Mouse (Mus musculus) limb, embryonic 14.5 days (tissue): ENCODE data around the gene Bdnf. TPM values are rescaled to one million over a fixed set of nuclear protein-coding genes. Genes with fewer than 3 reads are reported as not detected.

Source experiments
- ATAC-seq: fragments of 200-750 bp; cut with Nextera tagmentation; 2 replicates; pipeline ENCODE4 v1.8.0; 2017; ENCODE audit warnings: low read depth, moderate number of reproducible peaks, moderate TSS enrichment; ENCODE audit not compliant: low FRiP score
- DNase-seq: peaks from one replicate; pipeline ENCODE4 v3.0.0-alpha.2; 2015; ENCODE audit warnings: low spot score
- H3K27ac ChIP-seq: fragments of 300-500 bp; sonication (generic); replicated peaks from 2 replicates; pipeline ENCODE4 v1.5.1; 2014; ENCODE audit warnings: low read depth, mild to moderate bottlenecking, low read length, moderate library complexity, mixed read lengths
- H3K27me3 ChIP-seq: fragments of 300-500 bp; sonication (generic); 2 replicates; pipeline ENCODE4 v1.6.1; 2014; ENCODE audit warnings: low read length, mixed read lengths; ENCODE audit not compliant: control insufficient read depth, insufficient read depth
- H3K36me3 ChIP-seq: fragments of 300-500 bp; sonication (generic); 2 replicates; pipeline ENCODE4 v1.6.1; 2014; ENCODE audit warnings: mild to moderate bottlenecking, low read length, moderate library complexity, mixed read lengths; ENCODE audit not compliant: control insufficient read depth, insufficient read depth
- H3K4me1 ChIP-seq: fragments of 300-500 bp; sonication (generic); 2 replicates; pipeline ENCODE4 v1.6.1; 2014; ENCODE audit warnings: antibody characterized with exemption, low read length, mixed read lengths; ENCODE audit not compliant: control insufficient read depth, insufficient read depth
- H3K4me2 ChIP-seq: fragments of 300-500 bp; sonication (generic); replicated peaks from 2 replicates; pipeline ENCODE4 v1.6.1; 2014; ENCODE audit warnings: low read depth, mild to moderate bottlenecking, low read length, moderate library complexity; ENCODE audit not compliant: severe bottlenecking
- H3K4me3 ChIP-seq: fragments of 300-500 bp; sonication (generic); replicated peaks from 2 replicates; pipeline ENCODE4 v1.5.1; 2014; ENCODE audit warnings: low read length
- H3K9ac ChIP-seq: fragments of 300-500 bp; sonication (generic); 2 replicates; pipeline ENCODE4 v1.6.1; 2014; ENCODE audit warnings: mild to moderate bottlenecking, low read depth, low read length, moderate library complexity; ENCODE audit not compliant: severe bottlenecking
- H3K9me3 ChIP-seq: fragments of 300-500 bp; sonication (generic); 2 replicates; pipeline ENCODE4 v1.6.1; 2016; ENCODE audit warnings: low read length; ENCODE audit not compliant: control insufficient read depth
- POLR2A ChIP-seq: fragments of 200-500 bp; IDR thresholded peaks from 2 replicates; pipeline ENCODE4 v1.8.0; 2012; ENCODE audit warnings: inconsistent platforms, mild to moderate bottlenecking, moderate library complexity, borderline replicate concordance; ENCODE audit not compliant: insufficient read depth, insufficient read length; ENCODE audit errors: extremely low read depth
- WGBS: fragments of 180-500 bp; shearing (Covaris S2); extraction: QIAGEN DNeasy Blood & Tissue Kit; methylation state at CpG from one replicate; pipeline ENCODE4 v1.1.7; 2014; 5-methylcytosine and 5-hydroxymethylcytosine counted together
- polyA plus RNA-seq, 2 experiments: library from polyadenylated mRNA; depleted of rRNA in 1 of 2; stranded (reverse) in 1 of 2; unstranded in 1 of 2; fragments of >200 nt; fragmentation: Nextera tagmentation in 1 of 2; extraction: Ambion mirVana in 1 of 2; gene quantifications; 2 replicates each; pipeline versions ENCODE4 v1.2.1 to v1.2.3; 2012 to 2014

Gene Bdnf
- polyA plus RNA-seq, 2 experiments, result 1.1 to 2.7 TPM

DNA sequence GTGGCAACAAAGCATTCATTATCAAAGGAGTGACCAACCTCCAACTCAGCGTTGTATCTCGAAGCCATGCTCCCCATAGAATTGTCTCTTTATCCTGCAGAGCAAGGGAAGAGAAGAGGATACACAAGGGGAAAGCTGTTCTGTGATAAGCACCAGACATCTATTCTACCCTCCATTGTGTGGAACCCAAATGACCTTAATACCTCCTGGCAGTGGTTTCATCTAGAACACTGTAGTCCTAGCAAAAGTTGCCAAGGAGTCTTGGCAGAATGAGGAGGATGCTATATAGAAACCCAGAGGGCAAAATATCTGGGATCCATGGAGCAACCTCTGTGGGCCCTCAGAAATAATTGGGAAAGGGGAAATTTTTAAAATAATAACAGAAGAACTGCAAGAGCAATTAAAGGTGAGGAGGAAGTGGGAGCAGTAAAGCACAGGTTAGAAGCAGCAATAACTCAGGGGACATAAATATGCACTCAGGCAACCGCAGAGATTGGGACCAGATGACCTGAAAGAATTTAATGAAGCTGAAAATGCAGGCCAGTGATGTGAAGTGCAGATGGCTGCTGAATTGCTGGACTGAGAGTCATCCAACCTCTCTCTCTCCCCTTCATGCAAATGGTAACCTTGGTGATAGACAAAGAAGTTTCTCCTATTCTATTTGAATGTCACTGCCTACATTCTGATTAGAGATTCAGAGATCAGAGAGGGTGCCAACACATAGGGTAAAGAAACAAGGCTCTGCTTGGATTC is 68.9 kb downstream of the Bdnf start:
- no peak overlapping the region for H3K4me2 ChIP-seq
- H3K27ac ChIP-seq, result no peak overlapping the region
- ATAC-seq (peak; percentile 53), DNase-seq (no peak)
- no peaks in the 10 kb centered on the region for H3K9me3 ChIP-seq
- H3K36me3 ChIP-seq, result no peaks in the 10 kb centered on the region
- no peaks in the 10 kb centered on the region for H3K27me3 ChIP-seq
- H3K9ac ChIP-seq, result no peak overlapping the region
- TF ChIP-seq POLR2A, result no peak
- no peaks in the 10 kb centered on the region for H3K4me1 ChIP-seq
- no peak overlapping the region for H3K4me3 ChIP-seq
- WGBS, result 47% methylated on average over 3 of the region's 3 CpGs

GRCm38 (mm10) chr2:109746223-109746622 is 71.7 kb downstream of the Bdnf start:
- DNase-seq (no peak), ATAC-seq (no peak)
- Histone ChIP-seq H3K27ac (no peak overlapping the region), H3K9me3 (no peaks in the 10 kb centered on the region), H3K4me3 (no peak overlapping the region), H3K27me3 (no peaks in the 10 kb centered on the region), H3K4me1 (no peaks in the 10 kb centered on the region), H3K36me3 (no peaks in the 10 kb centered on the region), H3K4me2 (no peak overlapping the region), H3K9ac (no peak overlapping the region)
- TF ChIP-seq POLR2A, result no peak
- 0% methylated on average over 1 of the region's 1 CpGs for WGBS

- no peaks in the 10 kb centered on the region for H3K27me3 ChIP-seq
- TF ChIP-seq POLR2A, result no peak
- no peak for DNase-seq
- no peaks in the 10 kb centered on the region for H3K9me3 ChIP-seq
- H3K27ac ChIP-seq, result no peak overlapping the region
- H3K36me3 ChIP-seq, result no peaks in the 10 kb centered on the region
- no peak overlapping the region for H3K4me3 ChIP-seq
- no peak overlapping the region for H3K4me2 ChIP-seq
- no peak overlapping the region for H3K9ac ChIP-seq
- no peak for ATAC-seq
- H3K4me1 ChIP-seq, result no peaks in the 10 kb centered on the region
Observed at GRCm38 (mm10) chr2:109748412-109748811, 73.9 kb downstream of the Bdnf start.

GRCm38 (mm10) chr2:109748815-109749214 is 74.3 kb downstream of the Bdnf start:
- Histone ChIP-seq H3K4me3 (no peak overlapping the region), H3K4me1 (no peaks in the 10 kb centered on the region), H3K9ac (no peak overlapping the region), H3K4me2 (no peak overlapping the region), H3K9me3 (no peaks in the 10 kb centered on the region), H3K27ac (no peak overlapping the region), H3K27me3 (no peaks in the 10 kb centered on the region), H3K36me3 (no peaks in the 10 kb centered on the region)
- DNase-seq, result no peak
- TF ChIP-seq POLR2A, result no peak
- no peak for ATAC-seq
- WGBS, result 56% methylated on average over 4 of the region's 4 CpGs

- ATAC-seq (no peak), DNase-seq (no peak)
- Histone ChIP-seq H3K4me2 (no peak overlapping the region), H3K36me3 (no peaks in the 10 kb centered on the region), H3K9me3 (no peaks in the 10 kb centered on the region), H3K4me1 (no peaks in the 10 kb centered on the region), H3K4me3 (no peak overlapping the region), H3K27ac (no peak overlapping the region), H3K27me3 (no peaks in the 10 kb centered on the region), H3K9ac (no peak overlapping the region)
- no peak for TF ChIP-seq POLR2A
Observed at GRCm38 (mm10) chr2:109749964-109750363, 75.5 kb downstream of the Bdnf start.
